Mouse (Mus musculus) spleen, postnatal 4 days (tissue): ENCODE measurements around the gene Gm11983.
"Not testable (repeated sequence)": the region's sequence is repeated elsewhere in the genome, so short reads cannot be mapped to it uniquely, and the experiment has no call there.

Experiments
- DNase-seq, 2 experiments: peaks; one replicate each; pipeline ENCODE4 v3.0.0; 2022; ENCODE audit warnings: low spot score in 2 of 2

The Gm11983 gene

GRCm38 (mm10) chr11:6837554-6837953 lies at the start of gene Gm11983:
TSS of gene Gm11983 (minus strand) at chr11:6837654.
- no peak for DNase-seq

GRCm38 (mm10) chr11:6883045-6883444 lies 45.6 kb upstream of the Gm11983 start:
- not testable (repeated sequence) for DNase-seq

GRCm38 (mm10) chr11:6881614-6882013 lies 44.2 kb upstream of the Gm11983 start:
- DNase-seq = peak in 1 of 2 experiments; percentile 64

GRCm38 (mm10) chr11:6877740-6878139 lies 40.3 kb upstream of the Gm11983 start:
- DNase-seq = peak in 1 of 2 experiments; percentile 46

GRCm38 (mm10) chr11:6870947-6871346 lies 33.5 kb upstream of the Gm11983 start:
- DNase-seq = no peak

- DNase-seq = no peak
These were observed 28.1 kb upstream of the Gm11983 start for GRCm38 (mm10) chr11:6865536-6865935.

- no peak for DNase-seq
These were observed 24.7 kb upstream of the Gm11983 start for GRCm38 (mm10) chr11:6862185-6862584.

GRCm38 (mm10) chr11:6859898-6860858 lies 22.7 kb upstream of the Gm11983 start:
- DNase-seq = no peak

GRCm38 (mm10) chr11:6859096-6859495 lies 21.6 kb upstream of the Gm11983 start:
- no peak for DNase-seq

- no peak for DNase-seq
These were observed 18.5 kb upstream of the Gm11983 start for GRCm38 (mm10) chr11:6855942-6856341.

- DNase-seq = not testable (repeated sequence)
These were observed 15.9 kb upstream of the Gm11983 start for GRCm38 (mm10) chr11:6853366-6853765.

- no peak for DNase-seq
These were observed 6.4 kb upstream of the Gm11983 start for GRCm38 (mm10) chr11:6843831-6844230.

- no peak for DNase-seq
These were observed 4.7 kb upstream of the Gm11983 start for GRCm38 (mm10) chr11:6842160-6842559.

- no peak for DNase-seq
These were observed 3.3 kb upstream of the Gm11983 start for GRCm38 (mm10) chr11:6840775-6841174.

GRCm38 (mm10) chr11:6834636-6835035 lies 2.8 kb downstream of the Gm11983 start:
- DNase-seq = no peak

GRCm38 (mm10) chr11:6833731-6834130 lies 3.7 kb downstream of the Gm11983 start:
- DNase-seq = no peak

- DNase-seq = no peak
These were observed 5.5 kb downstream of the Gm11983 start for GRCm38 (mm10) chr11:6831931-6832330.

GRCm38 (mm10) chr11:6828196-6828595 lies 9.3 kb downstream of the Gm11983 start:
- DNase-seq = no peak

- DNase-seq = no peak
These were observed 11.3 kb downstream of the Gm11983 start for GRCm38 (mm10) chr11:6826157-6826556.

GRCm38 (mm10) chr11:6823176-6823575 lies 14.3 kb downstream of the Gm11983 start:
- DNase-seq = no peak

- DNase-seq = peak in 1 of 2 experiments; percentile 50
These were observed 23.0 kb downstream of the Gm11983 start for GRCm38 (mm10) chr11:6814486-6814885.

- DNase-seq = not testable (repeated sequence)
These were observed 34.6 kb downstream of the Gm11983 start for GRCm38 (mm10) chr11:6802879-6803278.

GRCm38 (mm10) chr11:6790690-6791089 lies 46.8 kb downstream of the Gm11983 start:
- no peak for DNase-seq
